Mouse (Mus musculus) CH12.LX (cell line): ENCODE measurements around the gene 4930524B15Rik. TPM values are rescaled to one million over a fixed set of nuclear protein-coding genes. Genes with fewer than 3 reads are reported as not detected.

Experiments used
- DNase-seq: peaks from one replicate; pipeline ENCODE4 v3.0.0-alpha.2; 2013; ENCODE audit errors: extremely low read depth
- H3K27ac ChIP-seq: 2 replicates; pipeline ENCODE4 v1.5.1; 2012; ENCODE audit warnings: low read depth, mild to moderate bottlenecking, control low read depth, moderate library complexity; ENCODE audit not compliant: insufficient read depth
- H3K27me3 ChIP-seq: replicated peaks from 2 replicates; pipeline ENCODE3; 2012; ENCODE audit warnings: inconsistent platforms
- H3K36me3 ChIP-seq, 2 experiments: replicated peaks in 1 of 2; 2 replicates each; pipeline versions ENCODE3 to v1.6.1; 2012; ENCODE audit warnings: inconsistent platforms in 1 of 2, low read length in 1 of 2, mild to moderate bottlenecking in 1 of 2, mixed read lengths in 1 of 2, moderate library complexity in 1 of 2; ENCODE audit not compliant: control insufficient read depth in 1 of 2, insufficient read depth in 1 of 2
- H3K4me1 ChIP-seq, 2 experiments: 2 replicates each; pipeline ENCODE4 v1.6.1; 2012; ENCODE audit warnings: inconsistent platforms in 1 of 2, moderate library complexity in 1 of 2; ENCODE audit not compliant: insufficient read depth in 2 of 2, control insufficient read depth in 1 of 2
- H3K4me2 ChIP-seq: 2 replicates; pipeline ENCODE4 v1.6.1; 2012; ENCODE audit warnings: low read depth, mild to moderate bottlenecking, control low read depth; ENCODE audit not compliant: poor library complexity, insufficient read depth, severe bottlenecking
- H3K4me3 ChIP-seq, 3 experiments: fragments of 150-350 bp in 1 of 3; sonication (generic) in 1 of 3; replicated peaks in 1 of 3; 2 replicates each; pipeline versions ENCODE3 to v1.5.1; 2011 to 2012; ENCODE audit warnings: low read depth in 2 of 3, low read length in 2 of 3, mild to moderate bottlenecking in 2 of 3, moderate library complexity in 2 of 3, control low read depth in 1 of 3, improper control_type of control experiment in 1 of 3, inconsistent platforms in 1 of 3, mixed read lengths in 1 of 3; ENCODE audit not compliant: poor library complexity in 1 of 3
- H3K79me2 ChIP-seq: replicated peaks from 2 replicates; pipeline ENCODE4 v1.6.1; 2012; ENCODE audit warnings: mild to moderate bottlenecking, moderate library complexity; ENCODE audit not compliant: control insufficient read depth, poor library complexity, insufficient read depth, severe bottlenecking; ENCODE audit errors: extremely low read depth
- H3K9ac ChIP-seq: 2 replicates; pipeline ENCODE4 v1.6.1; 2012; ENCODE audit warnings: low read depth, mild to moderate bottlenecking, control low read depth, moderate library complexity; ENCODE audit not compliant: insufficient read depth
- H3K9me3 ChIP-seq: replicated peaks from 2 replicates; pipeline ENCODE3; 2012; ENCODE audit warnings: low read length, inconsistent platforms, mixed read lengths
- BHLHE40 ChIP-seq: IDR thresholded peaks from 2 replicates; pipeline ENCODE4 v1.6.1; 2011; ENCODE audit warnings: mild to moderate bottlenecking, low read depth, low read length, improper control_type of control experiment
- CTCF ChIP-seq, 2 experiments: IDR thresholded peaks in 1 of 2; conservative IDR thresholded peaks in 1 of 2; 2 replicates each; pipeline ENCODE4 v1.5.1; 2011 to 2012; ENCODE audit warnings: low read depth in 2 of 2, low read length in 2 of 2, improper control_type of control experiment in 1 of 2, inconsistent platforms in 1 of 2, mild to moderate bottlenecking in 1 of 2, moderate library complexity in 1 of 2
- ELF1 ChIP-seq: IDR thresholded peaks from 2 replicates; pipeline ENCODE4 v1.6.1; 2014; ENCODE audit warnings: low read depth, mild to moderate bottlenecking, inconsistent platforms, low read length, improper control_type of control experiment
- EP300 ChIP-seq: IDR thresholded peaks from 2 replicates; pipeline ENCODE4 v1.6.1; 2011; ENCODE audit warnings: low read length, improper control_type of control experiment
- GABPA ChIP-seq: IDR thresholded peaks from 2 replicates; pipeline ENCODE4 v1.6.1; 2012; ENCODE audit warnings: low read depth, low read length, improper control_type of control experiment, inconsistent platforms; ENCODE audit not compliant: insufficient replicate concordance
- HCFC1 ChIP-seq: IDR thresholded peaks from 2 replicates; pipeline ENCODE4 v1.6.1; 2012; ENCODE audit warnings: low read depth, mild to moderate bottlenecking, inconsistent platforms, low read length, improper control_type of control experiment
- IRF4 ChIP-seq: IDR thresholded peaks from 2 replicates; pipeline ENCODE4 v1.6.1; 2014; ENCODE audit warnings: low read depth, mild to moderate bottlenecking, inconsistent platforms, low read length, improper control_type of control experiment
- JUN ChIP-seq: IDR thresholded peaks from 2 replicates; pipeline ENCODE4 v1.6.1; 2011; ENCODE audit warnings: low read depth, mild to moderate bottlenecking, low read length, improper control_type of control experiment, moderate library complexity; ENCODE audit not compliant: insufficient read depth
- JUND ChIP-seq: conservative IDR thresholded peaks from 2 replicates; pipeline ENCODE4 v1.6.1; 2011; ENCODE audit warnings: low read depth, low read length, improper control_type of control experiment
- MAFK ChIP-seq: IDR thresholded peaks from 2 replicates; pipeline ENCODE4 v1.6.1; 2011; ENCODE audit warnings: low read length, improper control_type of control experiment; ENCODE audit not compliant: insufficient replicate concordance
- MAX ChIP-seq: IDR thresholded peaks from 2 replicates; pipeline ENCODE4 v1.6.1; 2011; ENCODE audit warnings: low read length, improper control_type of control experiment
- MAZ ChIP-seq: IDR thresholded peaks from 2 replicates; pipeline ENCODE4 v1.6.1; 2012; ENCODE audit warnings: low read depth, mild to moderate bottlenecking, inconsistent platforms, low read length, improper control_type of control experiment, moderate library complexity
- MEF2A ChIP-seq: IDR thresholded peaks from 2 replicates; pipeline ENCODE4 v1.6.1; 2014; ENCODE audit warnings: low read depth, mild to moderate bottlenecking, inconsistent platforms, low read length, improper control_type of control experiment, borderline replicate concordance
- MXI1 ChIP-seq: IDR thresholded peaks from 2 replicates; pipeline ENCODE4 v1.6.1; 2011; ENCODE audit warnings: mild to moderate bottlenecking, low read depth, low read length, improper control_type of control experiment
- MYC ChIP-seq: IDR thresholded peaks from 2 replicates; pipeline ENCODE4 v1.6.1; 2011; ENCODE audit warnings: low read depth, mild to moderate bottlenecking, improper control_type of control experiment, low read length
- NELFE ChIP-seq: IDR thresholded peaks from 2 replicates; pipeline ENCODE4 v1.6.1; 2011; ENCODE audit warnings: low read depth, low read length, improper control_type of control experiment
- NRF1 ChIP-seq: IDR thresholded peaks from 2 replicates; pipeline ENCODE4 v1.6.1; 2014; ENCODE audit warnings: low read depth, mild to moderate bottlenecking, inconsistent platforms, low read length, improper control_type of control experiment, moderate library complexity
- PAX5 ChIP-seq: IDR thresholded peaks from 2 replicates; pipeline ENCODE4 v1.6.1; 2012; ENCODE audit warnings: low read length, inconsistent platforms, mixed read lengths
- POLR2A ChIP-seq: IDR thresholded peaks from 2 replicates; pipeline ENCODE4 v1.6.1; 2011; ENCODE audit warnings: low read depth, mild to moderate bottlenecking, improper control_type of control experiment, low read length
- RAD21 ChIP-seq: IDR thresholded peaks from 2 replicates; pipeline ENCODE4 v1.6.1; 2011; ENCODE audit warnings: low read depth, mild to moderate bottlenecking, low read length, improper control_type of control experiment, moderate library complexity
- SIN3A ChIP-seq: IDR thresholded peaks from 2 replicates; pipeline ENCODE4 v1.6.1; 2012; ENCODE audit warnings: low read length, improper control_type of control experiment, inconsistent platforms
- SMC3 ChIP-seq: IDR thresholded peaks from 2 replicates; pipeline ENCODE4 v1.6.1; 2011; ENCODE audit warnings: low read depth, low read length, improper control_type of control experiment
- TBP ChIP-seq: conservative IDR thresholded peaks from 2 replicates; pipeline ENCODE4 v1.6.1; 2011; ENCODE audit warnings: low read depth, low read length, improper control_type of control experiment
- TCF12 ChIP-seq: IDR thresholded peaks from 2 replicates; pipeline ENCODE4 v1.6.1; 2014; ENCODE audit warnings: low read depth, mild to moderate bottlenecking, inconsistent platforms, low read length, improper control_type of control experiment
- UBTF ChIP-seq: IDR thresholded peaks from 2 replicates; pipeline ENCODE4 v1.6.1; 2012; ENCODE audit warnings: low read depth, mild to moderate bottlenecking, inconsistent platforms, low read length, improper control_type of control experiment, moderate library complexity
- USF1 ChIP-seq: IDR thresholded peaks from 2 replicates; pipeline ENCODE4 v1.6.1; 2014; ENCODE audit warnings: low read depth, mild to moderate bottlenecking, inconsistent platforms, low read length, improper control_type of control experiment
- ZC3H11A ChIP-seq: IDR thresholded peaks from 2 replicates; pipeline ENCODE4 v1.6.1; 2012; ENCODE audit warnings: low read depth, mild to moderate bottlenecking, inconsistent platforms, low read length, improper control_type of control experiment
- ZMIZ1 ChIP-seq: IDR thresholded peaks from 2 replicates; pipeline ENCODE4 v1.6.1; 2012; ENCODE audit warnings: low read depth, mild to moderate bottlenecking, inconsistent platforms, low read length, improper control_type of control experiment
- ZNF384 ChIP-seq: IDR thresholded peaks from 2 replicates; pipeline ENCODE4 v1.6.1; 2012; ENCODE audit warnings: low read depth, low read length, improper control_type of control experiment, inconsistent platforms
- dilution Hi-C: fragments of 300-500 bp; cut with MboI; formaldehyde crosslinking; loops from 2 replicates; pipeline ENCODE4 v1.14.3; 2020; ENCODE audit warnings: low sequenced_read_pairs; ENCODE audit not compliant: extremely low pct_unique_long_range_greater_than_20kb, extremely low pct_ligation_motif_present
- in situ Hi-C: fragments of 300-500 bp; cut with MboI; formaldehyde crosslinking; loops from 3 replicates; pipeline ENCODE4 v1.14.3; 2019; ENCODE audit warnings: low sequenced_read_pairs, low pct_ligation_motif_present, low pct_unique_long_range_greater_than_20kb, mixed read lengths
- polyA plus RNA-seq: library from polyadenylated mRNA; unstranded; fragments of >175 nt; gene quantifications from 2 replicates; pipeline ENCODE4 v1.2.1, GENCODE M21; 2012; ENCODE audit warnings: low read depth; ENCODE audit not compliant: insufficient read length
- total RNA-seq, 2 experiments: library from RNA; depleted of rRNA; stranded (reverse); fragments of 300-350 nt in 1 of 2; fragments of >200 nt in 1 of 2; gene quantifications; 2 replicates each; pipeline ENCODE4 v1.2.3; 2012 to 2014

The 4930524B15Rik gene
- total and polyA plus RNA-seq, 3 experiments, result not detected

- no peak for DNase-seq
- TF ChIP-seq JUN, result no peak
- no peak for TF ChIP-seq ELF1
- TF ChIP-seq USF1, result no peak
- no peak for TF ChIP-seq EP300
- no peak for TF ChIP-seq NRF1
- no peak for TF ChIP-seq TBP
- TF ChIP-seq ZNF384, result no peak
- TF ChIP-seq IRF4, result no peak
- no peak for TF ChIP-seq ZC3H11A
- no peak for TF ChIP-seq PAX5
- no peak for TF ChIP-seq MXI1
- TF ChIP-seq JUND, result no peak
- no peak for TF ChIP-seq GABPA
- no peak for TF ChIP-seq HCFC1
- H3K9ac ChIP-seq, result no peak overlapping the region
- in situ Hi-C loops, result loop anchor here (5.0 to 25.0 kb wide), 4 partner anchors 65 to 313 kb away; partner anchors contain the start of gene Hbq1a
- no peak overlapping the region for H3K4me3 ChIP-seq
- dilution Hi-C loops, result no loop called here
- H3K9me3 ChIP-seq, result no peaks in the 10 kb centered on the region
- H3K27ac ChIP-seq, result no peak overlapping the region
- peaks cover 0 to 26% of the 10 kb centered on the region in 2 experiments; a peak in 2 of 4 replicates for H3K4me1 ChIP-seq
- no peaks in the 10 kb centered on the region for H3K79me2 ChIP-seq
- no peak overlapping the region for H3K4me2 ChIP-seq
- H3K36me3 ChIP-seq, result no peaks in the 10 kb centered on the region
- H3K27me3 ChIP-seq, result no peaks in the 10 kb centered on the region
Observed at GRCm38 (mm10) chr11:31999716-32000115, 34.3 kb downstream of the 4930524B15Rik start.

- peak; percentile 79 for DNase-seq
- dilution Hi-C loops (no loop called here), in situ Hi-C loops (loop anchor here (10.0 kb wide), 1 partner anchor 65 kb away; no protein-coding TSS in a partner anchor)
- no peak within 1 kb of the TSS for H3K27ac ChIP-seq
- peak within 1 kb of the TSS; percentile 37 for H3K9ac ChIP-seq
- no peaks in the 10 kb centered on the region for H3K27me3 ChIP-seq
- H3K4me1 ChIP-seq, result peaks cover 0 to 26% of the 10 kb centered on the region in 2 experiments; a peak in 2 of 4 replicates
- peak within 1 kb of the TSS; percentile 84 for H3K4me2 ChIP-seq
- H3K36me3 ChIP-seq, result no peaks in the 10 kb centered on the region
- no peaks in the 10 kb centered on the region for H3K79me2 ChIP-seq
- H3K4me3 ChIP-seq, result peak within 1 kb of the TSS in 2 of 3 experiments; percentile 6 to 52
- H3K9me3 ChIP-seq, result no peaks in the 10 kb centered on the region
- TF ChIP-seq MAX (peak; percentile 77), ZNF384 (peak; percentile 30; the same call in 1 of the 2 replicates), MYC (0 out of 2 replicates have a peak, but pooled peaks have one; percentile 77), TCF12 (peak; percentile 45; the same call in 1 of the 2 replicates), NRF1 (peak; percentile 27; the same call in 1 of the 2 replicates), SIN3A (0 out of 2 replicates have a peak, but pooled peaks have one; percentile 44), SMC3 (peak; percentile 100), MAFK (no peak), IRF4 (0 out of 2 replicates have a peak, but pooled peaks have one; percentile 70), RAD21 (peak; percentile 100), ZMIZ1 (no peak), BHLHE40 (peak; percentile 76), ZC3H11A (peak; percentile 99), NELFE (no peak), POLR2A (no peak), CTCF (conservative IDR thresholded peaks at IDR 0.05 in 1 of 2, IDR thresholded peaks at IDR 0.05 in 1 of 2; ENCODE audit: low read depth in 2 of 2, low read length in 2 of 2) (peak in 1 of 2 experiments; percentile 99; a peak in 2 of 4 replicates), ELF1 (peak; percentile 27; the same call in 1 of the 2 replicates), UBTF (0 out of 2 replicates have a peak, but pooled peaks have one; percentile 43), MEF2A (peak; percentile 75), MAZ (peak; percentile 73; the same call in 1 of the 2 replicates)
Observed at GRCm38 (mm10) chr11:32000281-32000680, 34.9 kb downstream of the 4930524B15Rik start, which contains the start of gene Nsg2. Nsg2 (plus strand) TSS chr11:32000463.
